Mouse (Mus musculus) c-Kit-positive CD71-negative TER-119-negative erythroid progenitor cells, embryonic 14.5 days (primary cell): ENCODE results near the gene Pdhx.

Experiments used
- DNase-seq: peaks from one replicate; pipeline ENCODE4 v3.0.0-alpha.2; 2013; ENCODE audit warnings: low read depth

Pdhx gene

GRCm38 (mm10) chr2:102987708-102988010 is 85.7 kb downstream of the Pdhx start:
- DNase-seq: no peak

GRCm38 (mm10) chr2:102986964-102987707 is 86.2 kb downstream of the Pdhx start:
- DNase-seq: no peak

GRCm38 (mm10) chr2:102986424-102986823 is 86.9 kb downstream of the Pdhx start:
- DNase-seq: no peak

- no peak for DNase-seq
Observed at GRCm38 (mm10) chr2:102982822-102983221, 90.5 kb downstream of the Pdhx start.

GRCm38 (mm10) chr2:102981446-102982314 is 91.6 kb downstream of the Pdhx start:
- DNase-seq: no peak

- DNase-seq: no peak
Observed at GRCm38 (mm10) chr2:102980870-102981269, 92.4 kb downstream of the Pdhx start.

- DNase-seq: no peak
Observed at GRCm38 (mm10) chr2:102979519-102979918, 93.8 kb downstream of the Pdhx start.

- no peak for DNase-seq
Observed at GRCm38 (mm10) chr2:102979112-102979511, 94.2 kb downstream of the Pdhx start.

GRCm38 (mm10) chr2:102975358-102975945 is 97.9 kb downstream of the Pdhx start:
- DNase-seq: no peak

GRCm38 (mm10) chr2:102973115-102973514 is 100.2 kb downstream of the Pdhx start:
- DNase-seq: no peak

- no peak for DNase-seq
Observed at GRCm38 (mm10) chr2:102972575-102972974, 100.7 kb downstream of the Pdhx start.

GRCm38 (mm10) chr2:102971951-102972350 is 101.4 kb downstream of the Pdhx start:
- no peak for DNase-seq
